Mouse (Mus musculus) neural tube, embryonic 12.5 days (tissue): ENCODE measurements around the gene Dcaf6. TPM values are rescaled to one million over a fixed set of nuclear protein-coding genes. Genes with fewer than 3 reads are reported as not detected.

Experiments
- ATAC-seq: fragments of 200-750 bp; cut with Nextera tagmentation; 2 replicates; pipeline ENCODE4 v1.8.0; 2017; ENCODE audit warnings: low read depth, mild to moderate bottlenecking, moderate TSS enrichment, moderate library complexity; ENCODE audit not compliant: low FRiP score
- H3K27ac ChIP-seq: fragments of 300-500 bp; sonication (generic); 2 replicates; pipeline ENCODE4 v1.5.1; 2016
- H3K27me3 ChIP-seq: fragments of 300-500 bp; sonication (generic); replicated peaks from 2 replicates; pipeline ENCODE4 v1.6.1; 2016; ENCODE audit warnings: mild to moderate bottlenecking
- H3K36me3 ChIP-seq: fragments of 300-500 bp; sonication (generic); 2 replicates; pipeline ENCODE4 v1.6.1; 2016; ENCODE audit warnings: mild to moderate bottlenecking
- H3K4me1 ChIP-seq: fragments of 300-500 bp; sonication (generic); 2 replicates; pipeline ENCODE4 v1.6.1; 2016
- H3K4me2 ChIP-seq: fragments of 300-500 bp; sonication (generic); replicated peaks from 2 replicates; pipeline ENCODE4 v1.6.1; 2016; ENCODE audit warnings: mild to moderate bottlenecking
- H3K4me3 ChIP-seq: fragments of 300-500 bp; sonication (generic); 2 replicates; pipeline ENCODE4 v1.5.1; 2016
- H3K9ac ChIP-seq: fragments of 300-500 bp; sonication (generic); 2 replicates; pipeline ENCODE4 v1.6.1; 2016; ENCODE audit warnings: mild to moderate bottlenecking
- H3K9me3 ChIP-seq: fragments of 300-500 bp; sonication (generic); 2 replicates; pipeline ENCODE4 v1.6.1; 2016; ENCODE audit warnings: mild to moderate bottlenecking
- WGBS: fragments of 180-500 bp; shearing (Covaris S2); methylation state at CpG from one replicate; pipeline ENCODE4 v1.1.7; 2016; 5-methylcytosine and 5-hydroxymethylcytosine counted together
- polyA plus RNA-seq: library from polyadenylated mRNA; unstranded; fragments of >200 nt; fragmentation: Nextera tagmentation; extraction: Ambion mirVana; gene quantifications from 2 replicates; pipeline ENCODE4 v1.2.1, GENCODE M21; 2016

The Dcaf6 gene
- polyA plus RNA-seq = 10.9 and 12.6 TPM in 2 replicates

- Histone ChIP-seq H3K4me3 (peak within 1 kb of the TSS; percentile 92), H3K27ac (peak within 1 kb of the TSS; percentile 82), H3K9me3 (no peaks in the 10 kb centered on the region), H3K9ac (peak within 1 kb of the TSS; percentile 79), H3K27me3 (no peaks in the 10 kb centered on the region), H3K4me2 (peak within 1 kb of the TSS; percentile 87), H3K36me3 (no peaks in the 10 kb centered on the region), H3K4me1 (peaks cover 8% of the 10 kb centered on the region)
- peak; percentile 96 for ATAC-seq
- under 1% methylated on average over 37 of the region's 37 CpGs for WGBS
These were observed at the start of gene Dcaf6, which contains the start of gene Mpc2 for GRCm38 (mm10) chr1:165460360-165460800. Gene Dcaf6, minus strand, starts transcription at chr1:165460475. Gene Mpc2, plus strand, starts transcription at chr1:165460637.

- Histone ChIP-seq H3K27ac (no peak overlapping the region), H3K4me3 (no peak overlapping the region), H3K9ac (no peak overlapping the region), H3K9me3 (no peaks in the 10 kb centered on the region), H3K36me3 (no peaks in the 10 kb centered on the region), H3K4me2 (no peak overlapping the region), H3K4me1 (no peaks in the 10 kb centered on the region), H3K27me3 (no peaks in the 10 kb centered on the region)
- no peak for ATAC-seq
- WGBS = 88% methylated on average over 6 of the region's 6 CpGs
These were observed 46.0 kb upstream of the Dcaf6 start for GRCm38 (mm10) chr1:165506303-165506702.

GRCm38 (mm10) chr1:165503307-165504024 lies 43.2 kb upstream of the Dcaf6 start:
- Histone ChIP-seq H3K4me1 (no peaks in the 10 kb centered on the region), H3K4me2 (no peak overlapping the region), H3K27me3 (no peaks in the 10 kb centered on the region), H3K9me3 (no peaks in the 10 kb centered on the region), H3K4me3 (no peak overlapping the region), H3K27ac (no peak overlapping the region), H3K36me3 (no peaks in the 10 kb centered on the region), H3K9ac (no peak overlapping the region)
- 58% methylated on average over 10 of the region's 10 CpGs for WGBS
- ATAC-seq = no peak

GRCm38 (mm10) chr1:165498856-165499255 lies 38.6 kb upstream of the Dcaf6 start:
- ATAC-seq = no peak
- H3K4me3 ChIP-seq = no peak overlapping the region
- WGBS = 56% methylated on average over 3 of the region's 3 CpGs
- H3K9me3 ChIP-seq = no peaks in the 10 kb centered on the region
- no peak overlapping the region for H3K27ac ChIP-seq
- H3K9ac ChIP-seq = no peak overlapping the region
- no peaks in the 10 kb centered on the region for H3K4me1 ChIP-seq
- H3K36me3 ChIP-seq = no peaks in the 10 kb centered on the region
- no peaks in the 10 kb centered on the region for H3K27me3 ChIP-seq
- no peak overlapping the region for H3K4me2 ChIP-seq

GRCm38 (mm10) chr1:165489197-165489596 lies 28.9 kb upstream of the Dcaf6 start:
- Histone ChIP-seq H3K27ac (no peak overlapping the region), H3K4me3 (no peak overlapping the region), H3K9me3 (no peaks in the 10 kb centered on the region), H3K4me1 (no peaks in the 10 kb centered on the region), H3K36me3 (no peaks in the 10 kb centered on the region), H3K9ac (no peak overlapping the region), H3K27me3 (no peaks in the 10 kb centered on the region), H3K4me2 (no peak overlapping the region)
- no peak for ATAC-seq
- WGBS = 81% methylated on average over 4 of the region's 4 CpGs

GRCm38 (mm10) chr1:165486108-165486507 lies 25.8 kb upstream of the Dcaf6 start:
- no peak for ATAC-seq
- peaks cover 4% of the 10 kb centered on the region; the same call in 1 of the 2 replicates for H3K36me3 ChIP-seq
- no peak overlapping the region for H3K27ac ChIP-seq
- H3K27me3 ChIP-seq = no peaks in the 10 kb centered on the region
- H3K4me1 ChIP-seq = no peaks in the 10 kb centered on the region
- no peak overlapping the region for H3K4me2 ChIP-seq
- H3K9ac ChIP-seq = no peak overlapping the region
- H3K4me3 ChIP-seq = no peak overlapping the region
- WGBS = 91% methylated on average over 2 of the region's 2 CpGs
- no peaks in the 10 kb centered on the region for H3K9me3 ChIP-seq

- H3K27me3 ChIP-seq = no peaks in the 10 kb centered on the region
- no peaks in the 10 kb centered on the region for H3K9me3 ChIP-seq
- no peaks in the 10 kb centered on the region for H3K4me1 ChIP-seq
- peaks cover 6% of the 10 kb centered on the region; the same call in 1 of the 2 replicates for H3K36me3 ChIP-seq
- no peak within 1 kb of the TSS for H3K27ac ChIP-seq
- no peak within 1 kb of the TSS for H3K9ac ChIP-seq
- no peak for ATAC-seq
- H3K4me3 ChIP-seq = no peak within 1 kb of the TSS
- WGBS = 94% methylated on average over 8 of the region's 8 CpGs
- no peak within 1 kb of the TSS for H3K4me2 ChIP-seq
These were observed 24.5 kb upstream of the Dcaf6 start, which contains the start of gene Adcy10 for GRCm38 (mm10) chr1:165484688-165485233. Gene Adcy10, plus strand, starts transcription at chr1:165485183.

- no peak overlapping the region for H3K4me2 ChIP-seq
- no peak overlapping the region for H3K4me3 ChIP-seq
- no peak for ATAC-seq
- H3K9ac ChIP-seq = no peak overlapping the region
- no peaks in the 10 kb centered on the region for H3K9me3 ChIP-seq
- 93% methylated on average over 1 of the region's 1 CpGs for WGBS
- H3K27me3 ChIP-seq = no peaks in the 10 kb centered on the region
- H3K36me3 ChIP-seq = no peaks in the 10 kb centered on the region
- no peak overlapping the region for H3K27ac ChIP-seq
- H3K4me1 ChIP-seq = no peaks in the 10 kb centered on the region
These were observed 11.2 kb upstream of the Dcaf6 start for GRCm38 (mm10) chr1:165471490-165471889.

GRCm38 (mm10) chr1:165469717-165470116 lies 9.4 kb upstream of the Dcaf6 start:
- no peaks in the 10 kb centered on the region for H3K4me1 ChIP-seq
- H3K27me3 ChIP-seq = no peaks in the 10 kb centered on the region
- H3K36me3 ChIP-seq = no peaks in the 10 kb centered on the region
- no peak overlapping the region for H3K27ac ChIP-seq
- H3K9ac ChIP-seq = no peak overlapping the region
- no peaks in the 10 kb centered on the region for H3K9me3 ChIP-seq
- no peak overlapping the region for H3K4me2 ChIP-seq
- H3K4me3 ChIP-seq = no peak overlapping the region
- no peak for ATAC-seq

GRCm38 (mm10) chr1:165468971-165469370 lies 8.7 kb upstream of the Dcaf6 start:
- H3K27me3 ChIP-seq = no peaks in the 10 kb centered on the region
- ATAC-seq = no peak
- H3K4me3 ChIP-seq = no peak overlapping the region
- no peak overlapping the region for H3K9ac ChIP-seq
- H3K9me3 ChIP-seq = no peaks in the 10 kb centered on the region
- H3K4me1 ChIP-seq = no peaks in the 10 kb centered on the region
- H3K4me2 ChIP-seq = no peak overlapping the region
- no peak overlapping the region for H3K27ac ChIP-seq
- no peaks in the 10 kb centered on the region for H3K36me3 ChIP-seq

- Histone ChIP-seq H3K4me1 (peaks cover 4% of the 10 kb centered on the region), H3K27ac (no peak overlapping the region), H3K36me3 (no peaks in the 10 kb centered on the region), H3K9ac (no peak overlapping the region), H3K4me2 (no peak overlapping the region), H3K9me3 (no peaks in the 10 kb centered on the region), H3K4me3 (no peak overlapping the region), H3K27me3 (no peaks in the 10 kb centered on the region)
- WGBS = 94% methylated on average over 3 of the region's 3 CpGs
- no peak for ATAC-seq
These were observed 4.3 kb upstream of the Dcaf6 start for GRCm38 (mm10) chr1:165464574-165464973.

GRCm38 (mm10) chr1:165462861-165463260 lies 2.6 kb upstream of the Dcaf6 start:
- H3K4me3 ChIP-seq = no peak overlapping the region
- H3K9ac ChIP-seq = no peak overlapping the region
- H3K36me3 ChIP-seq = no peaks in the 10 kb centered on the region
- H3K4me1 ChIP-seq = peaks cover 8% of the 10 kb centered on the region
- no peak overlapping the region for H3K4me2 ChIP-seq
- no peaks in the 10 kb centered on the region for H3K9me3 ChIP-seq
- WGBS = 87% methylated on average over 1 of the region's 1 CpGs
- no peaks in the 10 kb centered on the region for H3K27me3 ChIP-seq
- no peak overlapping the region for H3K27ac ChIP-seq
- ATAC-seq = no peak

- no peaks in the 10 kb centered on the region for H3K27me3 ChIP-seq
- WGBS = 3% methylated on average over 9 of the region's 9 CpGs
- ATAC-seq = no peak
- H3K27ac ChIP-seq = no peak overlapping the region
- H3K4me2 ChIP-seq = peak overlapping the region; percentile 87
- no peaks in the 10 kb centered on the region for H3K9me3 ChIP-seq
- peak overlapping the region; percentile 73 for H3K9ac ChIP-seq
- no peaks in the 10 kb centered on the region for H3K36me3 ChIP-seq
- H3K4me3 ChIP-seq = peak overlapping the region; percentile 92
- peaks cover 8% of the 10 kb centered on the region for H3K4me1 ChIP-seq
These were observed 1.4 kb upstream of the Dcaf6 start for GRCm38 (mm10) chr1:165461681-165462080.
